Mouse (Mus musculus): ENCODE data around the gene Tmem132a.

The Tmem132a gene

GRCm38 (mm10) chr19:10832030-10832429, 37.7 kb downstream of the Tmem132a start:
- DNase-seq (ENCODE audit: low read depth) = no peak

DNA sequence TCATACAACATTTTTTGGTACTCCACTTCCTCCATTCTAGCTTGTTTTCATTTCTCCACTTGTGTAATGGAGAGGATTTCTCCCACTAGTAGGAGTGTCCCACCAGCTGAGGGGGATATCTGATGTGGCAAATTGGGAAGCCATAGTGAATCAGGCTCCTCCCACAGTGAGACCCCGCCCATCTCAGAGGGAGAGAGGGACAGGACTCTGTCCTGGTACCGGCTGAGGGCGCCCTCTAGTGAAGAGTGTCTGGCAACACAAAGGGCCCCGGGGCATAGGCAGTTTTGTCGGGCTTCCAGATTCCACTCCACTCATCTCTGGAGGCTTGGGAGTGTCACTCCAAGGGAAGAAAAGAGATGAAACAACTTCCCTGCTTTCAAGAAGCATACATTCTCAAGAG, 38.3 kb downstream of the Tmem132a start:
- DNase-seq (ENCODE audit: low read depth) = peak; percentile 90

- DNase-seq (ENCODE audit: low read depth) = peak; percentile 79
Observed at GRCm38 (mm10) chr19:10829436-10830175, 40.1 kb downstream of the Tmem132a start, which contains the start of gene Cd6. TSS of gene Cd6 (minus strand) at chr19:10830058.

GRCm38 (mm10) chr19:10828321-10828720, 41.4 kb downstream of the Tmem132a start:
- no peak for DNase-seq (ENCODE audit: low read depth)

GRCm38 (mm10) chr19:10824061-10824460, 45.7 kb downstream of the Tmem132a start:
- no peak for DNase-seq (ENCODE audit: low read depth)

GRCm38 (mm10) chr19:10822534-10822933, 47.2 kb downstream of the Tmem132a start:
- no peak for DNase-seq (ENCODE audit: low read depth)

- DNase-seq (ENCODE audit: low read depth) = no peak
Observed at GRCm38 (mm10) chr19:10821319-10821718, 48.4 kb downstream of the Tmem132a start.

GRCm38 (mm10) chr19:10818217-10818946, 51.4 kb downstream of the Tmem132a start:
- DNase-seq (ENCODE audit: low read depth) = no peak

GRCm38 (mm10) chr19:10816462-10816861, 53.3 kb downstream of the Tmem132a start:
- DNase-seq (ENCODE audit: low read depth) = peak; percentile 48

DNA sequence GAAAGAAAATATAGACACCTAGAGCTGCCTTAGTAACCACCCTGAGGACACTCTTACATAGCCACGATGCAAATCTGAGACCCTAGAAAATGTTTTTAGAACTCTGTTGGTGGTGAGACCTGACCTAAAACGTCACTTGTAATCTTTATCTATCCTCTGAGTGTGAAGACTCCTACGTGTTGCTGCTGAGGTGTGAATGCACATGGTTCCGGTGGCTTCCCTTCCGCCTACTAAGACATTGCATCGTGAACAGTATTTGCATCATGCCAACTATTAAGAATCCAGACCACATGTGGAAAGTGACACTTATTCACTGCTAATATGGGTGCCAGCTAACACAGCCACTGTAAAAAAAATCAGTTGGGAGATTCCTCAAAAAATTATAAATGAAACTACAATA, 53.9 kb downstream of the Tmem132a start:
- DNase-seq (ENCODE audit: low read depth) = peak; percentile 46

DNA sequence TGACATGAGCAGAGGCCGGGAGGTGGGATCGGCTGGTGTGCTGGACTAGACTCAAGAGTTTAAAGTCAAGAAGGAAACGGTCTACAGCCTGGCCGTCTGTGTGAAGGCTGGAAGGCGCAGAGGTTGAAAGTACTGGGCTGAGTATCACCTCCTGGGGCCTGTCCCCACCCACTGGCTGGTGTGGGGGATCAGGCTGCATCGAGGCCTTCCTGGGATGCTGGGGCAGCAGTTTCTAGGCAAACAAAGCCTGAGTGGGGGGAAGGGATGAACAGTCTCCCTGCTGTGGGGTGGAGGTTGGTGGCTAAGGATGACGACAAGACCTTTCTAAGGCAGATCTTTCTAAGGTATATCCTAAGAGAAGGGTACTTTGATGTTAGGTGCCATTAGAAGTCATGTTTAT, 55.8 kb downstream of the Tmem132a start:
- DNase-seq (ENCODE audit: low read depth) = no peak

DNA sequence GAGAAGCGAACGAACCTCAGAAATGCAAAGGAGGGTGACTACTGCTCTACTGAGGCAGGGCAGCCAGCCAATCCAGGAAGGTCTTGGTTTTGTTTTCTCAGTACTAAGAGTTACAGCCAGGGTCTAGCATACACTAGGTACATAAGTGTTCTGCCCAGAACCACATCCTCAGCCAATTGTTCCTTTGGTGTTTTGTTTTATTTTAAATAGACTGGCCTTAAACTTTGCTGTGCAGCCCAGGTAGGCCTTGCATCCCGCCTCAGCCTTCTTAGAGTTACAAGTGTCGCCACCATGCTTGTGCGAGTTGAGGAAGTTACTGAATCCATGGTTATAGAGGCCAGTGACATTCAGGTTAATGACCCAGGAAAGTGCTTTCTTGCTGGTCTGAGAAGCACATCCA, 56.7 kb downstream of the Tmem132a start:
- peak; percentile 62 for DNase-seq (ENCODE audit: low read depth)

DNA sequence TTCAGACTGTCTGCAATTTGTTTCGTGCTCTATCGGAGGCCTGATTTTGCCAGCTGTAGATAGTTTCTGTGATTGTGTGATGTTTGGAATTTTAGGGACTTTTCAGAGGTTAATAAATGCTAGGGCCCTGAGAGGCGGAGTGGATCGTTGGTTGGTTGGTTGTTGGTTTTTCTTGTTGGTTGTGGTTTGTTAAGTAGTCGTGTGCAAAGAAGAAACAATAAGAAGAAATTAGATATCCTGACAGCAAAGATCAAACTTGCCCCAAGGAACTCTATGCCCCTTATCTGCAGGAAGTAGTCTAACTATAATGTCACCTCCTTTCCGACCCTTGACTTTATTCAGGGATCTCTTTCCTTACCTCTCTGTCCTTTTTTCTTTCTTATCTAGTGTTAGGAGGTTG, 58.3 kb downstream of the Tmem132a start:
- peak; percentile 54 for DNase-seq (ENCODE audit: low read depth)

DNA sequence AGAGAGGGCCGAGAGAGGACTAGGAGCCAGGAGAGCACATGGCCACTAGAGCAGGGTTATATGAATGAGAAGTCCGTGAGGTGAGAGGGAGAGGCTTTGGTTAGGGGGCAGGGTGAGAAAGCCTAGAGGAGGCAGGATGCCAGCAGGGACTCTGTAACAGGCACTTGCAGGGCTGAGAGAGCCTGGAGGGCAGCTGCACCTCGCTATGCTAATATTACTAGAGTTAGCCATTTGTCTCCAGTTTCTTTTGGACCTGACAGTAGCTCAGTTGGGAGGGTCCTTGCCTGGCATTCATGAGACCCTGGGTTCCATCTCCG, 59.6 kb downstream of the Tmem132a start:
- no peak for DNase-seq (ENCODE audit: low read depth)

- peak; percentile 54 for DNase-seq (ENCODE audit: low read depth)
Observed at GRCm38 (mm10) chr19:10809428-10810175, 60.1 kb downstream of the Tmem132a start.

DNA sequence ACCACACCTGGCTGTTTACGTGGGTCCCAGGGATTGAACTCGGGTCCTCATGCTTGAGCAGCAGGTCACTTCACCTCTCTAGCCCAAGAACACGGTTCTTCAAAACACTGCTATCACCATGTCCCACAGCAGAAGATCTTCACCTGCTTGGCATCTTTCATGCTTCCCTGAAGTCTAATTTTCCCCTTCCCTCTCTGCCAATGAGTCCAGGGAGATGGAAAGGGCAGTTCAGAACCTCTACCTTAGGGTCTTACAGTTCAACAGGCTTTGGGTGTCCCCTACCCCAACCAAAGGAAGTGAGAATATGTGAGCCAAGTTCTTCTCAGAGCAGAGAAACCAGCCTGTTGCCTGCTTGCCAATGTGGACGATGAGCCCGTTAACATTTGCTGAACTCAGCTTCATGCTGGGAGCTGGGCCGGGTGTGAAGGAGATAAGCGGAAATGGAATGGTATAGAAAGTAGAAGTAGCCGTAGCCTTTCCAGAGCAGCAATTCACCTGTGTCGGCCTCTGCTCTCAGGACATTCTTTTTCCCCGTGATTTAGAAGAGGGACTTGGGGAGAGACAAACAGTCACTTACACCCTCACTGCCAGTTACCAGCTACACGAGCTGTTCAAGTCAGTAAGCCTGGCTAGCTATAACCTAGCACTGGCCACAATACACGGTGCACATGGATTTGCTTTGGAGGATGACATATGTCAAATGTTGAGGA, 61.1 kb downstream of the Tmem132a start:
- no peak for DNase-seq (ENCODE audit: low read depth)

All from naive thymus-derived CD4-positive, alpha-beta T cell, adult 2 months (primary cell).